Mouse (Mus musculus): Measurements from ENCODE around the gene Fgf10. TPM values are rescaled to one million over a fixed set of nuclear protein-coding genes. Genes with fewer than 3 reads are reported as not detected.
A peak's percentile ranks its signal among the peaks of the same experiment; 100 is the strongest.

Gene Fgf10
- total and polyA plus RNA-seq, 3 experiments, result not detected

DNA sequence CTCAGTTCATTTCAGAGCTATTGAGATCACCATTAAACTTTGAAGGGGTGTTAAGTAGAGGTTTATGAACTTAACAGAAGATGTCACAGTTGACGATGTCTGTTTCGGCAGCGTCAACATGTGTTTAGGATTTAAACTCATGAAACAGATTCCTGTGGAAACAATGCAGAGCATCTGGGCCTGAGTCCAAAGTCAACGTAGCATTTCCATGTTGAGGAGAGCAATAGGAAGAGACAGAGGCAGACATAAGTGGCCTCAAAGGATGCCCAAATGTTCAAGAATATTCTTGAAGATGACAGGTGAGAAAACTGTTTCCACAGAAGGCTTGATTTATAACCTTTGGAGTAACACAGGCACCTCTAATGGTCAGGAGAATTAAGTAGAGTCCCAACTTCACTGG lies 84.4 kb downstream of the Fgf10 start:
- Histone ChIP-seq H3K27ac (ENCODE audit: control insufficient read depth, low read depth, low read length) (no peak overlapping the region), H3K27me3 (ENCODE audit: control insufficient read depth in 1 of 2, insufficient read depth in 2 of 2, low read length in 2 of 2) (no peaks in the 10 kb centered on the region), H3K9me3 (replicated peaks; ENCODE audit: insufficient read depth, low read length) (no peaks in the 10 kb centered on the region), H3K79me2 (ENCODE audit: control insufficient read depth, insufficient read depth, low read length, poor library complexity) (no peaks in the 10 kb centered on the region), H3K9ac (ENCODE audit: control insufficient read depth, low read depth, low read length, poor library complexity, severe bottlenecking) (no peak overlapping the region), H3K4me1 (ENCODE audit: control insufficient read depth in 1 of 2, insufficient read depth in 2 of 2, low read length in 2 of 2) (no peaks in the 10 kb centered on the region), H3K36me3 (ENCODE audit: control insufficient read depth in 1 of 2, insufficient read depth in 2 of 2, low read length in 2 of 2) (no peaks in the 10 kb centered on the region), H3K4me3 (ENCODE audit: control insufficient read depth in 1 of 2, insufficient read depth in 1 of 2, low read depth in 2 of 2, low read length in 2 of 2) (no peak overlapping the region)
- TF ChIP-seq CHD2 (IDR thresholded peaks at IDR 0.05; ENCODE audit: low read length) (no peak), USF2 (IDR thresholded peaks at IDR 0.05; ENCODE audit: borderline replicate concordance in 1 of 2, insufficient read depth in 1 of 2, low read depth in 1 of 2, low read length in 2 of 2) (no peak), POLR2AphosphoS2 (IDR thresholded peaks at IDR 0.05; ENCODE audit: low read length) (no peak), ZKSCAN1 (IDR thresholded peaks at IDR 0.05; ENCODE audit: low read depth, low read length) (no peak), SMC3 (IDR thresholded peaks at IDR 0.05; ENCODE audit: low read depth, low read length) (no peak), TCF12 (IDR thresholded peaks at IDR 0.05; ENCODE audit: low read depth, low read length) (no peak), KAT2A (conservative IDR thresholded peaks at IDR 0.05; ENCODE audit: low read depth, low read length) (no peak), ETS1 (IDR thresholded peaks at IDR 0.05; ENCODE audit: low read depth, low read length) (no peak), ZMIZ1 (IDR thresholded peaks at IDR 0.05; ENCODE audit: low read depth, low read length) (no peak), CHD1 (IDR thresholded peaks at IDR 0.05; ENCODE audit: low read depth, low read length) (no peak), SIN3A (IDR thresholded peaks at IDR 0.05; ENCODE audit: low read length) (no peak), CTCF (IDR thresholded peaks at IDR 0.05 in 2 of 3, conservative IDR thresholded peaks at IDR 0.05 in 1 of 3; ENCODE audit: control insufficient read depth in 1 of 3, insufficient read depth in 1 of 3, low read depth in 2 of 3, low read length in 3 of 3, poor library complexity in 1 of 3, severe bottlenecking in 1 of 3) (no peak), GATA1 (IDR thresholded peaks at IDR 0.05; ENCODE audit: low read depth, low read length) (no peak), MAZ (IDR thresholded peaks at IDR 0.05; ENCODE audit: low read depth, low read length) (no peak), TBP (IDR thresholded peaks at IDR 0.05; ENCODE audit: low read depth, low read length) (no peak)
- DNase-seq (ENCODE audit: low read depth, low spot score), result no peak

DNA sequence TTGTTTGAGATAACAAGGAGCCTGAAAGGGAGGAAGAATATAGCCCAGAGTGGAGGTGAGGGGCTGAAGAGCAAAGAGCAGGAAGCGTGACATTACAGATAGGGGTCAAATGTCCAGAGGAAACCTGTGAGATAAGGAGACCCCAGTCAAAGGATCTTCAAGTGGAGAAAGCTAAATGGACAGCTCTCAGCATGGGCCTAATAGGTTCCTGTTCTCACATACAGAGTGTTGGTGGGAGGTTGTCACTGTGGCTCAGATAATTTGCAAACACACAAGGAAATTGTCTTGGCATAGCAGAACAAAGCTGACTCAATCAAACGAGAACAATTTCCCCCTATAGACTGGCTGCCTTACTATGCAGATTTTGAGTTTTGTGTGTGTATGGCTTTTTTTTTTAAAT lies 89.4 kb downstream of the Fgf10 start:
- H3K27me3 ChIP-seq (ENCODE audit: control insufficient read depth in 1 of 2, insufficient read depth in 2 of 2, low read length in 2 of 2), result no peaks in the 10 kb centered on the region
- no peak for DNase-seq (ENCODE audit: low read depth, low spot score)
- no peaks in the 10 kb centered on the region for H3K36me3 ChIP-seq (ENCODE audit: control insufficient read depth in 1 of 2, insufficient read depth in 2 of 2, low read length in 2 of 2)
- no peak overlapping the region for H3K9ac ChIP-seq (ENCODE audit: control insufficient read depth, low read depth, low read length, poor library complexity, severe bottlenecking)
- no peak overlapping the region for H3K4me3 ChIP-seq (ENCODE audit: control insufficient read depth in 1 of 2, insufficient read depth in 1 of 2, low read depth in 2 of 2, low read length in 2 of 2)
- H3K9me3 ChIP-seq (replicated peaks; ENCODE audit: insufficient read depth, low read length), result no peaks in the 10 kb centered on the region
- no peaks in the 10 kb centered on the region for H3K4me1 ChIP-seq (ENCODE audit: control insufficient read depth in 1 of 2, insufficient read depth in 2 of 2, low read length in 2 of 2)
- no peak for TF ChIP-seq CHD2 (IDR thresholded peaks at IDR 0.05; ENCODE audit: low read length)
- TF ChIP-seq RAD21 (IDR thresholded peaks at IDR 0.05; ENCODE audit: low read depth, low read length), result no peak
- H3K27ac ChIP-seq (ENCODE audit: control insufficient read depth, low read depth, low read length), result no peak overlapping the region
- no peaks in the 10 kb centered on the region for H3K79me2 ChIP-seq (ENCODE audit: control insufficient read depth, insufficient read depth, low read length, poor library complexity)

- no peak overlapping the region for H3K9ac ChIP-seq (ENCODE audit: control insufficient read depth, low read depth, low read length, poor library complexity, severe bottlenecking)
- no peak overlapping the region for H3K4me3 ChIP-seq (ENCODE audit: control insufficient read depth in 1 of 2, insufficient read depth in 1 of 2, low read depth in 2 of 2, low read length in 2 of 2)
- TF ChIP-seq GABPA (IDR thresholded peaks at IDR 0.05; ENCODE audit: low read depth, low read length) (no peak), POLR2A (IDR thresholded peaks at IDR 0.05; ENCODE audit: control insufficient read depth in 1 of 2, insufficient read depth in 1 of 2, low read depth in 1 of 2, low read length in 2 of 2, poor library complexity in 1 of 2) (no peak), BHLHE40 (IDR thresholded peaks at IDR 0.05; ENCODE audit: borderline replicate concordance, low read depth, low read length) (no peak), KAT2A (conservative IDR thresholded peaks at IDR 0.05; ENCODE audit: low read depth, low read length) (no peak), HCFC1 (IDR thresholded peaks at IDR 0.05; ENCODE audit: low read depth, low read length) (no peak), JUND (IDR thresholded peaks at IDR 0.05; ENCODE audit: low read depth, low read length) (no peak), ZC3H11A (IDR thresholded peaks at IDR 0.05; ENCODE audit: low read depth, low read length) (peak; percentile 41; the same call in 1 of the 2 replicates), CTCF (IDR thresholded peaks at IDR 0.05 in 2 of 3, conservative IDR thresholded peaks at IDR 0.05 in 1 of 3; ENCODE audit: control insufficient read depth in 1 of 3, insufficient read depth in 1 of 3, low read depth in 2 of 3, low read length in 3 of 3, poor library complexity in 1 of 3, severe bottlenecking in 1 of 3) (peak; percentile 17 to 54 (median 19); a peak in 3 of 6 replicates), MYB (IDR thresholded peaks at IDR 0.05; ENCODE audit: low read depth, low read length) (no peak), RAD21 (IDR thresholded peaks at IDR 0.05; ENCODE audit: low read depth, low read length) (peak; percentile 31; the same call in 1 of the 2 replicates), MAX (IDR thresholded peaks at IDR 0.05; ENCODE audit: low read length) (no peak), ETS1 (IDR thresholded peaks at IDR 0.05; ENCODE audit: low read depth, low read length) (no peak), SMC3 (IDR thresholded peaks at IDR 0.05; ENCODE audit: low read depth, low read length) (peak; percentile 61), MAZ (IDR thresholded peaks at IDR 0.05; ENCODE audit: low read depth, low read length) (no peak)
- H3K27ac ChIP-seq (ENCODE audit: control insufficient read depth, low read depth, low read length), result no peak overlapping the region
- H3K4me1 ChIP-seq (ENCODE audit: control insufficient read depth in 1 of 2, insufficient read depth in 2 of 2, low read length in 2 of 2), result no peaks in the 10 kb centered on the region
- H3K27me3 ChIP-seq (ENCODE audit: control insufficient read depth in 1 of 2, insufficient read depth in 2 of 2, low read length in 2 of 2), result no peaks in the 10 kb centered on the region
- H3K36me3 ChIP-seq (ENCODE audit: control insufficient read depth in 1 of 2, insufficient read depth in 2 of 2, low read length in 2 of 2), result no peaks in the 10 kb centered on the region
- no peaks in the 10 kb centered on the region for H3K79me2 ChIP-seq (ENCODE audit: control insufficient read depth, insufficient read depth, low read length, poor library complexity)
- H3K9me3 ChIP-seq (replicated peaks; ENCODE audit: insufficient read depth, low read length), result no peaks in the 10 kb centered on the region
- peak; percentile 18 for DNase-seq (ENCODE audit: low read depth, low spot score)
These were observed 93.4 kb downstream of the Fgf10 start for GRCm38 (mm10) chr13:118762982-118763381.
